Mouse (Mus musculus) right cerebral cortex, postnatal 36 days (tissue): Measurements from ENCODE around the gene Chit1.

ENCODE experiments used
- DNase-seq, 2 experiments: peaks; one replicate each; pipeline ENCODE4 v3.0.0; 2022; ENCODE audit warnings: low spot score in 2 of 2, mixed read lengths in 1 of 2

Gene Chit1

DNA sequence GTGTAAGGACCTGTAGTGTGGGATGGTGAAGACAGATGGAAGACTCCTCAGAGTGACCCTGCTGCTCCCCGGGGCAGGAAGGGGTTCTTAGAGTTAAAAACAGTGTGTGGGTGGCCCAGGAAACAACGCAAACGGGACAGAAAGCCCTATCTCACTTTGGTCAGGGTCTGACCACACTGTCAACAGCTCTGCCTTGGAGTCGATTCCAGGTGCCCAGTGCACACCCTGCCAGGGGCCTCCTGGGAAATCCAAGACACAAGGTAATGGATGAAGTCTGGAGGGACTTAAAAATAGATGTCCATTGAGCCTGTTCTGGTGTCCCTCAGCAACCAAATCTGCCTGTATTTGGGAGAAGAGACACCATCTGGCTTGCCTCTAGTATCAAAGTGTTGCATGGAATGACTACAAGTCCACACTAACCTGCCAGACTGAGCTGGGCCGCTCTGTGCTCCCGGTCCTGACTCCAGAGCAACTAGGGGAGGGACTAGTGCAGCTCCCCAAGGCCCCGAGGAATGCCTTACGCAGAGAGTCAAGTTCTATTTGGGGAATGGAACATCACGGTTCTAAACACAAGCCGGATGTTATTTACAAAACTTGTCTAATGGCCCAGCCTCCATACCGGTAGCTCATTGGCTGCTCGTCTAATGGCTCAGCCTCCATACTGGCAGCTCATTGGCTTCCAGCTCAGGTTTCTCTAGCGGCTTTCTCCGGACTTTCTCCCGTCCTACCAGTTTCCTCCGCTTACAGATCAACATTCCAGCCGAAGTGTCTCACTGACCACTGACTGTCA lies 12.1 kb upstream of the Chit1 start:
- peak; percentile 62 to 72 for DNase-seq

DNA sequence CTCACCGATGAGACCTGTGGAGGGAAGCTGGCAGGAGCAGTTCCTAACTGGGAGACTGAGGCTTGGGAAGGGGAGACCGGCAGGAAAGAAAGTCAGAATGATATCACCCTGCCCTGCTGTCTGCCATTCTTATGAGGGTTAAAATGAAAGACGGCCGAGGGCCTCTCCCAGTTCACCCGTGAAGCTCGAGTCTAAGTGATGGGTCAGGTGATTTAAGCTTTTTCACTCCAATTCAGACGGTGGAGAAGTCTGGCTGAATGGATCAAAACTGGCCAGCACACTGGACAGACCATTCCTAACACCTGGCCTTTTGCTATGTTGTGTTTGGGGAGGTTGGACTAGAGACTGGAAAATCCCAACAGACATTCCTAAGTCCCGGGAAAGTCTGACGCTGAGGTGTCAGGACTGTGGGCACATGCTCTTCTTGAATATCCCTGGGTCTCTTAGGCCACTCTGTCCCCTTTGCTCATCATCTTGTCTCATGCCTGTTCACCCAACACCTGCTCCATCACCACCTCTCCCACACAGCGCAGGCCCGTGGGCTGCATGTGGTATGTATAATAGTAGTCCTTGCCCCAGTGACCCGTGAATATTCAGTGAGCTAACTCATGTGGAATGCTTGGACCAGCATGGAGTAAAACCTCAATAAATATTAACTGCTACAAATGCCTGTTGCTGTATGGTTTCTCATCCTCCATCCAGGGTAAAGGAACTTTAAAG lies 11.4 kb upstream of the Chit1 start:
- DNase-seq = no peak

DNA sequence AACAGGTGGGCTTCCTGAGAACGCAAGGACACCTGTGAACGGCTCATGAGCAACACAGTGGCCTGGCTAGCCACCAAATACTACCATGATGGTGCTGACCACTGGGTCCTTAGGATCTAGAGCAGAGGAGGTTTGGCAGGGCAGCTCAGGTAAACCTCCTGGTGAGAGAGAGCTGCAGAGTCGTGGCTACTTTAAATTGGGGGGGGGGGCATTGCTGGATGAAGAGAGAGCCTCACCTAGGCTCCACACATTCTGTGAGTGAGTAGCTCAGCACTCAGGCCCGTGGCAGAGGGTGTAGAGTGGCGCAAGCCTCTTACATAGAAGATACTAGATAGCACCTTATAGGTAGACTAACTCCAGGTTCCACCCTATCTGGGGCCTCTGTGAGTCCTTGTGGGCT lies 10.6 kb upstream of the Chit1 start:
- DNase-seq = no peak

DNA sequence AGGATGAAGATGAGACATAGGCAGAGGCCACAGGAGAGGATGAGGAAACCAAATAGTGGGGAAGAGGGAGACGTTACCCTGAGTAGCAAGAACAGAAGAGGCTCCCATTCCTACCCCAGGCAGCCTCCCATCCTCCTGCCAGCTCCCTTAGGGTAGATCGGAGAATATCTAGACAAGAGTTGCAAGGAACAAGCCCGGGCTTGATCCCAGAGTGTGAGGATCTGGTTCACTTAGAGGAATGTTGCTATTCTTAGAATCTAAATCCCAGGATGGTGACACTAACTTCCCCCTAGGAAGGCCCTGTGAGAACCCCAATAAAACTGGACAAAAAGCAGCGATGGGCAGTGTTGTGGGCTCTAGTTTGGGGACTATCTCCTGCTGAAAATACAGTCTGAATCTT lies 10.1 kb upstream of the Chit1 start:
- no peak for DNase-seq

DNA sequence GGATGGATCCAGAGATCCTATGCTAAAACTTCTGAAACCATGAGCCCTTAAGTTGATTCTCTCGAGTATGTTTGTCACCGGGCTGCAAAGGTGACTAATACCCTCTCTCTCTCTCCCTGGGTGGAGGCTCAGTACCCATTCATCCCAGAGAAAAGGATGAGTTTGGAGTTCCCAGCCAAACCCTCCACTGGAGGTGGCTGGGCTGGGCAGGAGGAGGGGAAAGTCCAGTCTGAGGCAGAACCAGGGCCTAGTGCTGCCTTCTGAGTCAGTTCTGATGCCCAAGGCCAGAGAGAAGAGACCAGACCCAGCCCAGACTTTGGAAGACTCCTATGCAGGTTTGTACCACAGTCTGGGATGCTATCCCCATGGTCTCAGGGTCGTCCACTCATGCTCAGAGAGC lies 9.4 kb upstream of the Chit1 start:
- DNase-seq = no peak

DNA sequence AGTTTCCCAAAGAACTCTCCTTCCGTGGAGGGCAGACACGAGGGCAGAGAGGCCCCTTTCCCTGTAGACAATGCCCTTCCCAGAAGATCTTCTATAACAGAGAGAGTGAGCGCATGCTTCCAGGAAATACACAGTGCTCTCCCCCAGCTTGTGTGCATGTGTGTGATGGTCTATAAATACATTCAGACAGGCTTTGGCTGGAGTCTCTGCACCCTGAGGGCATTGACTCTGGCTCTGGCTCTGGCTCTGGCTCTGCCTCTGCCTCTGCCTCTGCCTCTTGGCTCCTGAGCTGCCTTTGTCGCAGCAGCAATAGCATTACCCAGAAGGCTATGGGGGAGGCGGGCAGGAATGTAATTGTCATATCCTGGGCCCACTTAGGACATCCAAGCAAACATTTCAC lies 7.2 kb upstream of the Chit1 start:
- DNase-seq = no peak

DNA sequence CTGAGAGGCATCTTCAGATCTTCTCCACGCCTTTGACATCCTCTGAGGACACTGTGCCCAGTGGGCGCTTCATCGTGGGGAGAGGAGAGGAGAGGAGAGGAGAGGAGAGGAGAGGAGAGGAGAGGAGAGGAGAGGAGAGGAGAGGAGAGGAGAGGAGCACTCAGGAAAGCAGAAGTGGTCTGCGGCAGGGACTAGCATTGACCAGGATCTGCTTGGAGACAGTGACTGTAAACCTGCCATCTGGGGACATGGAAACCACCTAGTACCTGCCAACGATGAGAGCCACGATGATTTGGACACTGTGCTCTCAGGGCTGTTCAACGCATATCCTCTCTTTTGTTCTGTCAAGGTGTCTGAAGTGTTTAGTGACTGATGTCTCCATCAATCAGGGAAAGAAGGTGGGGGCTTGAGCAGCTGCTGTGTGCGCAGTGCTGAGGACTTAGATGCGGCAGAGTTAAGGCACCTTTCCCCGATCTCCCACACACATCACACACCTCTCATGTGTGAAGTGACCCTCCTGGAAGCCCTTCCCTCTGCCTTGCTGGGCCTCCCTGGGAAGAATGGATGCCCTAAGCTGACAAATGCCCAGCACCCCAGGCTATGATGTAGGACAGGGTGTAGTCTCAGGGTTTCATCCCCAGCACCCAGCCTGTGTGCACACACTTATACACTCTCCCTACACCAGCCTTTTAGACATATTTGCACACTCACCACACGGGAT lies 5.8 kb upstream of the Chit1 start:
- no peak for DNase-seq

DNA sequence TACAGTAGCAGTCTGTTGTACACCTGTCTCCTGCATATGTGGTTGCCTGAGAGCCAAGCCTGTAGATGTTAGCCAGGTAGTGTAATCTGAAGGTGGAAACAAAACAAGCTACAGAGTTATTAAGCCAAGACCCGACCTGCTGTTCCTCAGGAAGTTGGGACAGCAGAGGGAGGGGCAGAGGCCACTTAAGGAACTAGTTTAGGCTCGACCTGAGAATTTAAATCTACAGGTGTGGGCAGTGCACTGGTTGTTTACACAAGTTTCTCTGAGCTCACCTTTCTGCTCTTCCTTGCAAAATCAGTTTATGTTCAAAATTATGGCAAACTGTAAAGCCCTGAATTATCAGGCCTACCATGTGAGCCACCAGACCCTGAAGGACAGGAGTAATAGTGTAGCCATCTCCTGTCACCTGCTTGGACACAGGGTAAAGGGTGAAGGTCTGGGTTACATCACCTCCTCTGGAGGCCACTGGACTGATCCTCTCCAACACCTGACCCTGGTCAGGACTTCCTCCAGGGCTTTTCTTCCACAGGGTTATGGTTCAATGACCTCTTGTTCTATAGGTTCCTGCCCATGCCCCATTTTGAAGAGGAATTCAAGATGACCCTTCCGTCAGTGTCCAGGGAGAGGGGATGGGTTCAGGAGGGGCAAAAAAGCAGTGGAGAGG lies 5.1 kb upstream of the Chit1 start:
- DNase-seq = no peak

DNA sequence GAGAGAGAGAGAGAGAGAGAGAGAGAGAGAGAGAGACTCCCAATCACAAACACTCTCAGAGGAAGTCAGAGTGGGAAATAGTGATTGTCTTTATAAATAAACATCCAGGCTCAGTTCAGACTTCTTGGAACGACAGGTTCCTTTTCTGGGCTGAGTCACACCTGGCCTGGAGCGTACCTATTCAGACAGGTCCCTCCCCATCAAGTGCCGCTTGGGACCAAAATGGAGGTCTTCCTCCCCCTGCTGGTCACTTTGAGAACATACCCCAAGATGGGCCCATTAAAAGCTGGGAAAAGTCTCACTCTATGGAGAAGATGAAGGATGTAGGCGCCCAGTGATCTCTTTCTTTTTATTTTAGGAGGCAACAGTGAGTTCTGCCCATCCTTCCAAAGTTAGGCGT lies 4.3 kb upstream of the Chit1 start:
- DNase-seq = no peak

DNA sequence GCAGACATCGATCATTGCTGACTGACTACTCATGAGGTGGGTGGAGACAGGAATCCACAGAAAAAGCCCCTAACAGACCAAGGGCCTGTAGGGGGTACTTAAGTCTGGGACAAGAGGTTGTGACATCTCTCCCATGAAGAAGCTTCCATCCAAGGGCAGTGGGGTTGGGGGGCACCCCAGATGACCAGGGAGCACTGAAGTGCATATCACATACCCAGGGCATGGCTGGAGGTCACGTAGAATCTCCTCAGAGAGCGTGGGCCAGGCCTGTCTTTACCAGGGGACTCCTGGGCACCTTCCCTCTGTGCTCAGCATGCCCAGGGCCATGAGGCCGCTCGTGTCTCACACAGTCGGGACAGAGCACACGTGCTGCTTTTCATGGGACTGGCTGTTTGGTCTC lies 3.3 kb upstream of the Chit1 start:
- no peak for DNase-seq

DNA sequence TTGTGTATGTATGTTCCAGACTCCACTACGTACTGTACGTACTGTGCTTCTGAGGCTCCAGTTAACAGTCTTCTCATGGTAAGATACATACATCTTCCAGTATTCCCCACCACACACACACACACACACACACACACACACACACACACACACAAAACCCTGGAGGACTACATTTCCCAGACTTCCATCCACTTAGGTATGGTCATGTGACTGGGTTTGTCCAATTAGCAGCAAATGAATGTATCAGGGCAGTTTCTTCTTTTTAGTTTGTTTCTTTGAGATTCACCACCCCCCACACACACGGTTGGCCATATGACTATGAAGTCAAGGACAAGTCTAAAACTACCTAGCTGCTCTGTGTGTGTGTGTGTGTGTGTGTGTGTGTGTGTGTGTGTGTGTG lies 1.0 kb upstream of the Chit1 start:
- no peak for DNase-seq

DNA sequence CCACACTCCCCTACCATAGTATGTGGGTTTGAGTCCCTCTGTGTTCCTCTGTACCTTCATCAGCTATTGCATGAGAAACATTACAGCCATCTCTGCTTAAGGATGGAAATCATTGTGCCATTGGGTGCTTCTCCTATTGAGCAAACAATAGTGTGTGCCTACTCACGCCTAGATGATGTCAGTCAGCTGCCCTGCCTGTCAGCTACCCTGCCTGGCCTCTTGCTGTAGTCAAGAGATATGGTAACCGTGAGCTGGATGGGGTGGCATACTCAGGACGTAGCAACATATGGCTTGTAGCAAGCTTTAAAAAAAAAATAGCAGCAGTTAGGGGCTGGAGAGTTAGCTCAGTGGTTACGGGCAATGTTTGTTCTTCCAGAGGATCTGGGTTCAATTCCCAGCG lies 593 bp upstream of the Chit1 start:
- no peak for DNase-seq

DNA sequence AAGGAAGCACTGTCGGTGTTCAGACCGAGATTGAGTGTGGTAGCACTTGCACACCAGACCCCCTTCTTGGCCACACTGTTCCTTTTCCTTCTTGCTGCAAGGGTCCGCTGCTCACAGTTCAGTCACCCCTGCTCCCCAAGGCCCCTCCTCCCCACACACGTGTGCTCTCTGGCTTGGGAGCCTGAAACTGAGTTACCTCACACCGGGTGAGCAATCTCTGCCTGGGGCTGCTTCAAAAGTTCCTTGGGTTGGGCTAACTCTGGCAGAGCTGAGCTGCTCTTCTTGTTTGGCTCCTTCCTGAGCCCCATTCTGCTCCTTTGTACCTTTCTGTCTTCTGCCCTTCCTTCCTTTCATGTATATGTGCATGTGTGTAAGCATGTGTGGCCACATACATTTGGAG lies 2.5 kb downstream of the Chit1 start:
- DNase-seq = no peak

DNA sequence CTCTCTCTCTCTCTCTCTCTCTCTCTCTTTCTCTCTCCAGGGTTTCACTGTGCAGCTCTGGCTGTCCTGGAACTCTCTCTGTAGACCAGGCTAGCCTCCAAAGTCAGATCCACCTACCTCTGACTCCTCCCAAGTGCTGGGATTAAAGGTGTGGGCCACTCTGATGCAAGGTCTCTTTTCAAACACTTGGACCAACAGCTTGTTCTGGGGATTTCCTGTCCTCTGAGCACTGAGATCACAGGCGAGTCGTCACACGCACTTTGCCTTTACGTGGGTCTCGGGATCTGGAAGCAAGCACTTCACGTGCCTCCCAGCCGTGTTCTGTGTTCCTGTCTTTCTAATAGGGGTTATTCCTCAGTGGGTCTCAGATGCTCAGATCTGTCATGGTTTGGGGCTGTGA lies 3.0 kb downstream of the Chit1 start:
- no peak for DNase-seq

DNA sequence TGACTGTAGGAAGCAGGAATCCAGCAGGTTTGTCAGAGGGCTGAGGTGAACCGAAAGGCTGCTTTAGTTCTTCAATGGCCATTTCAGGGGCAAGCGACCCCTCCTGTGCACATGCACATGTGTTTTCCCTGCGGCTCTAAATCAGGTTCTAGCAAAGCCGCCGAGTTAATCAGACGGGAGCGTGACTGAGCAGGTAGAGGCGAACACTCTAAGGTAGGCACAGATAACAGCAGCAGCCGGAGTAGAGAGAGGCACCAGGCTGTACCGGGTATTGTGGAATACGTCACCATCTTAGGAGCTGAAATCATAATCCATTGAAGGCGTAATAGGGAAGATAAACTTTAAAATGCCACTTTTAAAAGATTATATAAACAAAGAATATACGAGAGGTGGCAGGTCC lies 3.7 kb downstream of the Chit1 start:
- DNase-seq = no peak

DNA sequence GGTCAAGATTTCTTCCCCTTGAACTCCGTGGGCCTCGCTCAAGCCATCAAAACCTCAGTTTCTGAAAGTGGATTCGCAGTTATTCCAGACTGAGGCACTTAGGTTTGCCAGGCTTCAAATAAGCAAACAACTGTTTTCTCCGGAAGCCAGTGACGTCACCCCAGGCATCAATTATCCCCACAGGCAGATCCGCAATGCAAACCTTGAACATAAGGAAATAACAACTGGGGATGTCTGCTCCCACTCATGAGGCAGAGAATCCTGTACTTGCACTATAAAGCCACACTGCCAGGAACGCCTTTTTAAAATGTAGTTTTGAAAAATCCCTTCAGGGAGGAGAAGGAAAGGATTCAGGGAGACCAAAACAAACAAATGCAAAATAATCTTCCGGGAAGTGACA lies 4.4 kb downstream of the Chit1 start:
- DNase-seq = no peak

DNA sequence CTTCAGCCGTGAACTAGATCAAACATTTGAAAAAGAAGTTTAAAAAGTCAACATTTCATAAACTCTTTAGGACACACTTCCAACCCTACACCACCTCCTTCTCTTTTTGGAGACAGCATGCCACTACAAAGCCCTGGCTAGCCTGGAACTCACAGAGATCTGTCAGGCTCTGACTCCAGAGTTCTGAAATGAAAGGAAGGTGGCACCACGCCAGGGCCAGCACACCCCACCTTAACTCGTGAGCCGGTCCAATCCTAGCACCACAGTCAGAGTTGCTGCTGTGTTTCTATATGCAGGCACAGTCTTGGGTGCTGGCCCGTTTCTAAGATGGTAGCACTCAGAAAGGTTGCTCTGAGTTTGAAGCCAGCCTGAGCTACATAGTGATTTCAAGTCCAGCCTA lies 6.1 kb downstream of the Chit1 start:
- no peak for DNase-seq

DNA sequence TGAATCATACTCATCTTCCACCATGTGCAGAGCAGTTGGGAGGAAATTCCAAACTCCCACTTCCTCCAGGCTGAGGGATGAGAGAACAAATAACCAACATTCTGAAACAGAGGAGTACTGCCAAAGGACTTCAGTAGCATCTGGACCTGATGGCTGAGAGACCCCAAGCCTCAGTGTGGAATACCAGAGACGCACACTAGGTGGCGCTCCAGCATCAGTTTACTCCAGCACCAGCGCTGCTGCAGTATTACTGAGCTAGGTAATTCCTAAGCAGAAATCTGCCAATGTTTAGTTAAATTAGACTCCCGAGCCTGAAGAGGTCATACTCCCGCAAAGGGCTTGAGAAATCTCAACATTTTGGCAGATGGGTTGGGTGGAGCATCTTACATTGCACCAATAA lies 9.1 kb downstream of the Chit1 start:
- DNase-seq = peak; percentile 76 to 80

DNA sequence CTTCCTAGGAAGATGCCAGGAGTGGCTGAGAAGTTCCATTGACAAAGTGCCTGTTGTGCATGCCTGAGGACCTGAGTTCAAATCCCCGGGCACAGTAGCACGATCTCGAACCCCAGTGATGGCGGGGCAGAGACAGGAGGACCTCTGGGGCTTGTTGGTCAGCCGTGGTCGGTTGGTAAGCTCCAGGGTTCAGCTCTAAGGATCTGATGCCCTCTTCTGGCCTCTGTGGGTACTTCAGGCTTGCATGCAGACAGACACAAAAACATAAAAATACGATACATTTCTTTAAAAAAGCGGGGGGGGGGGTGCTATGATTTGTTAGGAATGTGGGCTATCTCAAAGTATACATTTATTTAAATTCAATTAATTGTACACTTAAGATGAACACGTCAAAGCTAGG lies 11.2 kb downstream of the Chit1 start:
- no peak for DNase-seq

DNA sequence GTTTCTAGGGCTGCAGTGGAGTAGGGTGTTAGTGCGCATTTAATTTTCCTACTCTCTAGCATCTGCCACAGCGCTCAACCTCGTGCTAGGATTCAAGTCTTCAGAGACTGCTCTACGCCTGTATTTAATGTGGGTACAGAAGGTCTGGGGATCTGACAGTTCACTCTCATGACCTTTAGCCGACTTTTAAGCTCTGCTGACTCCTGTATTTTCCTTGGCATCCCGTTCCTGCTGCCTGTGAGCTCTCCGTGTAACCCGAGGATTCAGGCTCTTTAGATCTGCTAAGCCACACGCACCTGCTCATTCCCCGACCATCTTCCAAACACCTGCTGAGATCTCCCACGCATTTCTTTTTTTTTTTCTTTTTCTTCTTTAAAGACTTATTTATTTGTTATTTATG lies 22.3 kb downstream of the Chit1 start:
- no peak for DNase-seq

DNA sequence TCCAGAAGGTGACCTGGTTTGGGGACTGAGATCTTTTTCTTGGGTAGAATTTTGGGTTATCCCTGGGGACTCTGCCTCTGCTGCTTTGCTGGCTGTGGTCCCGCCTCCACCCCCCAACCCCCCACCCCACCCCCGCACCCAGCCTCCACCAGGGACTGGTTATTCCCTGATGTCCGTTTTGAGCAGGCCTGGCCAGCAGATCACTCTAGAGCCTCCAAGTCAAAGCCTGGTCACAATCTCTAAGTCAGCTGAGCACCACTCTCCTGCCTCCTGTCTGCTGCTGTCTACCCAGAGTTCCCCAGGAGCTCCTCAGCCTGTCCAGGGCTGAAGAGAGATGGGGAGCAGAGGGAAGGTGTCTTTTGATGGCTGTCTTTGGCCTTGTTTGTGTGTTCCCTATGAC lies 25.3 kb downstream of the Chit1 start:
- DNase-seq = no peak

DNA sequence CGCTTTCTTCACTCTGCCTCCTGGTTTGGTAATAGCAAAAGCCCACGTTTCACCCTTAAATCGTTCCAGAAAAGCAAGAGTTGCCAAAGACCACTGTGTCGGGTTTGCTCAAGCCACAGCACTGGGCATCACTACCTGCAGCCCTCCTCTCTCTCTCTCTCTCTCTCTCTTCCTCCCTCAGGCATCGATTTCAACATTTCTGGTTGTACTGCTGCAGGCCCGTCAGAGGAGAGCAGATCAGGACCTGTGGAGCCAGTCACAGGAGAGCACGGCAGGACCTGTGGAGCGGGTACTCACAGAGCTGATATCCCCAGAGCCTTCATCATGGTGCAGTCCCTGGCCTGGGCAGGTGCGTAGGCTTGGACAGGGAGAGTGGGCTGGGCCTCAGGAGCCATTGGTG lies 27.4 kb downstream of the Chit1 start:
- DNase-seq = no peak
